Mouse (Mus musculus): ENCODE results near the gene Nadsyn1.

Gene Nadsyn1

GRCm38 (mm10) chr7:143822375-143823265, at the start of gene Nadsyn1, which contains the start of gene Dhcr7:
Gene Nadsyn1 (minus strand): TSS chr7:143822849.
Gene Dhcr7 (plus strand): TSS chr7:143823145.
- DNase-seq: peak; percentile 100

GRCm38 (mm10) chr7:143868874-143869273, 46.2 kb upstream of the Nadsyn1 start:
- no peak for DNase-seq

GRCm38 (mm10) chr7:143866538-143866937, 43.9 kb upstream of the Nadsyn1 start, which contains the start of gene Gm498:
Gene Gm498 (plus strand): TSS chr7:143866838.
- no peak for DNase-seq

- DNase-seq: no peak
Measured at GRCm38 (mm10) chr7:143848768-143849482, 26.3 kb upstream of the Nadsyn1 start.

GRCm38 (mm10) chr7:143848127-143848767, 25.6 kb upstream of the Nadsyn1 start:
- no peak for DNase-seq

- DNase-seq: no peak
Measured at GRCm38 (mm10) chr7:143841301-143841700, 18.7 kb upstream of the Nadsyn1 start.

- DNase-seq: no peak
Measured at GRCm38 (mm10) chr7:143840121-143840520, 17.5 kb upstream of the Nadsyn1 start.

- no peak for DNase-seq
Measured at GRCm38 (mm10) chr7:143837705-143838358, 15.2 kb upstream of the Nadsyn1 start.

GRCm38 (mm10) chr7:143834972-143835371, 12.3 kb upstream of the Nadsyn1 start:
- no peak for DNase-seq

- DNase-seq: no peak
Measured at GRCm38 (mm10) chr7:143834316-143834715, 11.7 kb upstream of the Nadsyn1 start.

GRCm38 (mm10) chr7:143833581-143834190, 11.0 kb upstream of the Nadsyn1 start:
- no peak for DNase-seq

GRCm38 (mm10) chr7:143832611-143833010, 10.0 kb upstream of the Nadsyn1 start:
- no peak for DNase-seq

GRCm38 (mm10) chr7:143832196-143832595, 9.5 kb upstream of the Nadsyn1 start:
- peak; percentile 18 for DNase-seq

- no peak for DNase-seq
Measured at GRCm38 (mm10) chr7:143830399-143830798, 7.8 kb upstream of the Nadsyn1 start.

- peak; percentile 98 for DNase-seq
Measured at GRCm38 (mm10) chr7:143829504-143830331, 7.1 kb upstream of the Nadsyn1 start.

GRCm38 (mm10) chr7:143826985-143827384, 4.3 kb upstream of the Nadsyn1 start:
- no peak for DNase-seq

GRCm38 (mm10) chr7:143823266-143823605, 587 bp upstream of the Nadsyn1 start:
- no peak for DNase-seq

GRCm38 (mm10) chr7:143821241-143821640, 1.4 kb downstream of the Nadsyn1 start:
- no peak for DNase-seq

GRCm38 (mm10) chr7:143819201-143819600, 3.4 kb downstream of the Nadsyn1 start:
- no peak for DNase-seq

- peak; percentile 25 for DNase-seq
Measured at GRCm38 (mm10) chr7:143808909-143809308, 13.7 kb downstream of the Nadsyn1 start.

GRCm38 (mm10) chr7:143805199-143805624, 17.4 kb downstream of the Nadsyn1 start:
- peak; percentile 72 for DNase-seq

Data from lung, postnatal 10 days (tissue).